Mouse (Mus musculus) myocyte (in vitro differentiated cells): ENCODE measurements around the gene Slc39a11.

ENCODE experiments used
- E2F4 ChIP-seq: IDR thresholded peaks from one replicate; pipeline ENCODE4 v1.6.1; 2011; ENCODE audit warnings: mild to moderate bottlenecking, control low read depth, moderate library complexity; ENCODE audit not compliant: insufficient read depth
- MAX ChIP-seq: IDR thresholded peaks from one replicate; pipeline ENCODE4 v1.6.1; 2011; ENCODE audit warnings: low read depth, mild to moderate bottlenecking, control low read depth
- MYOG ChIP-seq, 3 experiments: IDR thresholded peaks; one replicate each; pipeline ENCODE4 v1.6.1; 2011; ENCODE audit warnings: control low read depth in 2 of 3, low read depth in 2 of 3, mild to moderate bottlenecking in 2 of 3; ENCODE audit not compliant: insufficient read length in 2 of 3, control insufficient read depth in 1 of 3, insufficient read depth in 1 of 3
- POLR2A ChIP-seq: IDR thresholded peaks from one replicate; pipeline ENCODE4 v1.6.1; 2011; ENCODE audit warnings: low read depth, mild to moderate bottlenecking, control low read depth, moderate library complexity; ENCODE audit not compliant: insufficient read length
- POLR2AphosphoS2 ChIP-seq: IDR thresholded peaks from one replicate; pipeline ENCODE4 v1.6.1; 2011; ENCODE audit warnings: low read depth, control low read depth; ENCODE audit not compliant: insufficient read length
- TCF12 ChIP-seq: IDR thresholded peaks from one replicate; pipeline ENCODE4 v1.6.1; 2011; ENCODE audit warnings: mild to moderate bottlenecking, control low read depth; ENCODE audit not compliant: poor library complexity, insufficient read depth, severe bottlenecking
- USF1 ChIP-seq: IDR thresholded peaks from one replicate; pipeline ENCODE4 v1.6.1; 2011; ENCODE audit warnings: low read depth, mild to moderate bottlenecking, control low read depth, moderate library complexity

DNA sequence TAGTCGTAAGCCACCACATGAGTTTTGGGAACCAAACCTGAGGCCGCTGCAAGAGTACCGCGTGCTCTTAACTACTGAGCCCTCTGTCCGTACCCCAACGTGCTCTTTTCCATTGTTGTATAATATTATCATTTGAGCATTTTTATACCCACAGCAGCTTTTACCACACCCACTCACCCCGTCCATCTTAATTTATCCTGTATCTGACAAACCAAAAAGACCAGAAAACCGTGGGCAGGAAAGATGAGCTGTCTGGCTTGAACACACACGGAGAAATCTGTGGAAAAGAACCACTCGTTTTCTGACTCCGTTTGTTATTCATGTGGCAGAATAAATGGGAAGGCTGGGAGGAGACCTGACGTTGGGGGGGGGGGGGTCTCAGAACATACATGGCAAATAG is 40.6 kb upstream of the Slc39a11 start:
- no peak for TF ChIP-seq POLR2AphosphoS2
- TF ChIP-seq MYOG (IDR thresholded peaks at IDR 0.05; ENCODE audit: control insufficient read depth in 1 of 3, insufficient read depth in 1 of 3, insufficient read length in 2 of 3, low read depth in 2 of 3): no peak
- no peak for TF ChIP-seq POLR2A
- TF ChIP-seq E2F4: no peak
- TF ChIP-seq USF1: no peak
- no peak for TF ChIP-seq TCF12
- TF ChIP-seq MAX: no peak
